Mouse (Mus musculus) thymus, postnatal 0 days (tissue): ENCODE data around the gene Sde2. TPM values are rescaled to one million over a fixed set of nuclear protein-coding genes. Genes with fewer than 3 reads are reported as not detected.

Experiments
- DNase-seq: peaks from one replicate; pipeline ENCODE4 v3.0.0-alpha.2; 2015; ENCODE audit warnings: low spot score
- polyA plus RNA-seq: library from polyadenylated mRNA; unstranded; fragments of >200 nt; fragmentation: Nextera tagmentation; extraction: Ambion mirVana; gene quantifications from 2 replicates; pipeline ENCODE4 v1.2.1, GENCODE M21; 2015

The Sde2 gene
- 34.4 and 38.7 TPM in 2 replicates for polyA plus RNA-seq

- DNase-seq, result peak; percentile 100
These were observed at the start of gene Sde2 for GRCm38 (mm10) chr1:180850316-180851270. Gene Sde2, plus strand, starts transcription at chr1:180851127.

DNA sequence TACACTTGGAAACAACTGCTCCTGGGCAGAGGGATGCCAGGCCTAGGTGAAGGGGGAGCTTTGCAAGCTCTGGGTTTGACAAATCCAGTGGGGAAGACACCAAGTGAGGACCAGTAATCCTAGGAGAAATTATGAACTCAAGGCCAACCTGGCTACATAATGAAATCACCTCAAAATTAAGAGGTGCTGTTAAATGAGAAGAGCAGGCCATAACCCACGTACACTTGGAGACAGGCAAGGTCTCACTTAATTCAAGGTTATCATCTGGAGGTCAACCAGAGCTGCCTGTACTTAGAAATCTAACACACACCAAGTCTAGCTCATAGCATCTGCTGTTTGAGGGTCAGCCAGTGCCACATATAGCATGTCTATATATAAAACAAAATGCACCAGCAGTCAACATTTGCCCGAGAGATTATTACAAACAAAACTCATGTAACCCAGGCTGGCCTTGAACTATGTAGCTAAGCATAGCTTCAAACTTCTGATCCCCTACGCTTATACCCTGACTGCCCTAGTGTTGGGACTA, 49.4 kb upstream of the Sde2 start:
- DNase-seq, result no peak

- DNase-seq, result no peak
These were observed 47.0 kb upstream of the Sde2 start for GRCm38 (mm10) chr1:180803881-180804280.

DNA sequence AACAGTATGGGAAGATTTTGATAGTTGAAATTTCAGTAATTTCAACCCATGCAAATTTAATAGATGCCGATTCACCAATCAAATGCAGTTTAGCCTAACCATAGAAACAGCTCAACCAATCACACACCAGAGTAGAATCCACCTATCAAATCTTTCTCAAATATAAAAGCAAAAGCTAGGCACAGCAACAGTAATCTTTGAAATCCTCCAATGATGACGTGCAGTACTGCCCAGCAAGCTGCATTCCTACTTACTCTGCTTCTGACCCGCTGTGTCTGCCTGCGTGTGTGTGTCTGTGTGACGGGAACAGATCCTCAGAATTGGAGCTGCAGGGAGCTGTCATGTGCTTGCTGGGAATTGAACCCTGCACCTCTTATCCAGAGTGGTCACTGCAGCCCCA, 42.1 kb upstream of the Sde2 start:
- no peak for DNase-seq

DNA sequence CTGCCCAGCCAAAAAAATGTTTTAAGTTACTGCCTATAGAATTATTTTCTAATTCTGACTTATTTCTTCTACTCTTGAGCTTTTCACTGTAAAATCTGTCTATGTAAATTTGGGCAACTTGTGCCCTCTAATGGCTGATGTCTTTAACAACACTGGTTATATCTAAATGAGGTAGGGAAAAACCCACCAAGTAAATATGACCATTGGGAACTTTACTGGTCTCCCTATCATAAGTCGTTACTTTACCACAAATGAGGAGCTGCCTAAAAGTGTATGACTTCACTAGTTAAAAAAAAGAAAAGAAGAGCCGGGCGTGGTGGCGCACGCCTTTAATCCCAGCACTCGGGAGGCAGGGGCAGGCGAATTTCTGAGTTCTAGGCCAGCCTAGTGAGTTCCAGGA, 40.0 kb upstream of the Sde2 start:
- DNase-seq, result peak; percentile 37

GRCm38 (mm10) chr1:180811596-180812462, 39.1 kb upstream of the Sde2 start:
- peak; percentile 60 for DNase-seq

DNA sequence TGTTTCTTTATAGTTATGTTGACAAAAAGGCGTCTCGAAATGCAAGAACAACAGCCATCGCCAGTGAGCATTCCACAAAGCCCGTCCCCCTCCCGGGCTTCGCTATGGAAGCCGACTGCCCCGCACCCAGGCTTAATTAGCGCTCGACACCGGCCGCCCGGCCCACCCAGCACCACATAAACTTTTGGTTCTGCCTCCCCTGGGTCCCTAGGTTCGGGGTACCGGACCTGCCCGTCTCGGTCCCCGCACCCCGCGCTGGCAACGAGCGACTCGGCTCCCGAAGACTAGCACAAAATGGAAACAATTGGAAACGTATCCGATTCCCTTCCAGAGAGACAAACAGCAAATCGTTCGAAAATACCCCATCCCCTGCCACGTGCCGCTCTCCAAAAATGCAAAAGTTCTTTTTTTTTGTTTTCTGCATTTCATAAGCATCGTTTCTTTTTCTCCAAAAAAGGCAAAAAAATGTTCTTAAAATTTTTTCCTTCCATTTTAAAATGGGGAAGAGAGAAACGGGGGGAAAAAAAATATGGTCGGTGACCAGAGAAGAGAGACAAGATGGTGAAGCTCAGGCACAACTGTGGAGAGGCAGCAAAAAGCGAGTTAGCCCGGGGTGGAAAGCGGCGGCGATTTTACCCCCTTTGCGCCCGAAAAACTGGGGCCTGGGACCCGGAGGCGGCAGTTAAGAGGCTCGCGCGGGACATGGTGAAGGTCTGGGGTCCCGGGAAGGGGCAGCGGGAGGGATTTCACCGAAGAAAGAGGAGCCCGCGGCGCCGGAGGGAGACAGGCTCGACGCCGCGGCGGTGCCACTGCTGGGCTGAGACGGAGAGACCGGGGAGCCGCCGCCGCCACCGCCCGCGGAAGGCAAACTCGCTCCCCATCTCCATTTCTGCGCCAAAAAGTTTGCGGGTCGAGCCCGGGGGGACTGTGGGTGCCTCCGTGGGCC, 38.2 kb upstream of the Sde2 start:
- peak; percentile 71 for DNase-seq

DNA sequence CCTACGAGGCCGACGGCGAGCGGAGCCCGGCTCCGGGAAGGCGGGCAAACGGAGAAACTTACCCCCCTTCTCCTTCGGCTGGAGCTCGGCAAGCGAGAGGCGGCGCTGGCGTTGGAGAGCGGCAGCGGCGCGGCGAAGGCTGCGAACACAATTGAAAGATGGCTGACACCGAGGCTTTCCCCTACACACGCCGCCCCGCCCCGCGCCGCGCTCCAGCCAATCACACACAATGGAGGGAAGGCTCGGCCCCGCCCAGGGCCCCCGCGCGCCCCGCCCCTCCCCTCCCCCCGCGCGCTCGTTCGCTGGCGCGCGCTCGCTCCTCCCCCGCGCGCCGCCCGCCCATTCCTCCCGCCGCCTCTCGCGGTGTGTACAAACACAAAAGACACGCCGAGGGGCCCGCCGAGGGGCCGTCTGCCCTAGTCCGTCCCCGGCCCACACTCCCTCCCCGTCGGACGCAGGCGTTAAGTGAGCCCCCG, 37.5 kb upstream of the Sde2 start:
- DNase-seq, result peak; percentile 94

DNA sequence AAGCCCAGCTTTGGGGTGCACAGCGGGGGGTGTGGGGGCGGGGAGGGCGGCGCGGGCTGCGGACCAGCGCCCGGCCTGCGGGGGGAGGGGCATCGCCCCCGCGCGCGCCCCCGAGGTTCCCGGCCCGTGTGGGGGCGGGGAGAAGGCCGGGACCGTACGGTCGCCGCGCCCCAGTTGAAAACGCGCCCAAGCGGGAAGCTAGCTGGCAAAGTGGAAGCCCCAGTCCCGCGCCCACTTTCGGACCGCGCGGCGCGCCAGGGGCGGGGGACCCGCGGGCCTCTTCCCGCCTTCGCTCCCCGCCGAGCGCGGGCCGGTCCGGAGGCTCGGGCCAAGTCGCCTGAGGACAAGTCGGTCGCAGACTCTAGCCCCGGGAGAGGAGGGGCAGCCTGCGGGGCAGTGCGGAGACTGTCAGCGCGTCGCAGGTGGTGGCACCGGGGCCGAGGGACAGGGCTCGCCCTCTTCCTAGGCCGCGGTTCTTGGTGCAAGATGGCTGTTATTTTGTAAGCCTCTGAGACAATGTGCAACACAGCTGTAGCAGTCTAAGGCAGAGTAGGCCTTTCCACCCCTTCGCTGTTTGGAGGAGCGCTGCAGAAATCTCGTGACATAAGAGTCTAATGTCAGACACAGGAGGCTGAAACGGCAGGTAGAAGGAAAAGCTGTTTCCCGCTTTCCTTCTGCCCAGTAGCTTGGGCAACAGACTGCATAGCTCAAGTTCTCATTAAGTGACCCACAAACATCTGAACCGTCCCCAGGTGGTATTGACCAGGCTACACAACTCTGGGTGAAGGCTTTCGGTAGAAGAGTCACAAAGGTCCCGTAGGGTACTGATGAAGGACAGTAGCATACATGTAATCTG, 36.8 kb upstream of the Sde2 start, which contains the start of gene H3f3a:
TSS of gene H3f3a (minus strand) at position 59 of the 856 bp plus-strand sequence.
- peak; percentile 69 for DNase-seq

DNA sequence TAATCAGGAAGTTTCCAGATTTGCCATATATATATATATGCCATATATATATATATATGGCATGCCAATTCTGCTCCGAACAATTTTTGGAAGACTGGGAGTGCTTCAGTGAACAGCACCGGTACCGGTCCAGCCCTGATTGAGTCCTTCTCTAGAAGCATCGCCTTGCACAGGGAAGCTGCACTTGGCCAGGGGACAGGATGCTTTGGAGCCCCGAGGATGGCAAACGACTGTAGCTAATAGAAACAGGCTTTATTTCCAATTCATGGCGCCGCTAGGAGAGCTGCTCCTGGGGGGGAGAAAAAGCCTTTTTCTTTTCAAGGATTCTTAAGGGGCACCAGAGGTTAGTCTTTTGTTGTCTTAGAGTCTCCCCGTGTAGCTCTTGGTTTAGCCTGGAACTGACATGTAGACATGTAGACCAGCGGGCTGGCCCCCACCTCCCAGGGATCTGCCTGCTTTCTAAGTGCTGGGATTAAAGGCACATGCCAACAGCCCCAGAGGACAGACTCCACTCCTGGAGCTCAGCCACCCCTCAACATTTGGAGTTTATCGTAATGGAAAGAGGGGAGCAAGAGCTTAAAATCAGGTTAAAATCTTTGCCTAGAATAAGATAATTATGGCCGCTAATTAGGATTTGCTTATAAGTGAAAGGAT, 35.4 kb upstream of the Sde2 start:
- no peak for DNase-seq

GRCm38 (mm10) chr1:180818000-180818399, 32.9 kb upstream of the Sde2 start:
- DNase-seq, result no peak

GRCm38 (mm10) chr1:180821101-180821500, 29.8 kb upstream of the Sde2 start:
- no peak for DNase-seq

- no peak for DNase-seq
These were observed 28.7 kb upstream of the Sde2 start for GRCm38 (mm10) chr1:180822276-180822675.

- no peak for DNase-seq
These were observed 27.2 kb upstream of the Sde2 start for GRCm38 (mm10) chr1:180823716-180824115.

GRCm38 (mm10) chr1:180824721-180825120, 26.2 kb upstream of the Sde2 start:
- peak; percentile 72 for DNase-seq

DNA sequence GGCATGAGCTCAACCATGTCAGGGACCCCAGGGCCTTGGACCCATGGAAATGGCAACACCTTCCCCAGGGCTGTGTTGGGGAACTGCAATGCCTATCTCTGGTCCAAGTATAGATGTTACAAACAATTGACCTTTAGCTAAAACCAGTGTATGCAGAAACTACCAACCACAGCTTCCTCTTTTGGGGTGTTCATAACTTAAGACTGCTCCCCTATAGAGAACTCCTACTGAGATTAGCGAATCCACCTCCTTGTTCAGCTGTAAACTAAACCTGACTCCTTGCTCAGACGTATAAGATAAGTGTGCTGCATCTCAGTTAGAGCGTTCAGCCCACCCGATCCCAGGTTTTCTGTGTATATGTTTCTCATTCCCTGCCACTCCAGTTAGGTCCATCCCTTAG, 24.3 kb upstream of the Sde2 start:
- no peak for DNase-seq

DNA sequence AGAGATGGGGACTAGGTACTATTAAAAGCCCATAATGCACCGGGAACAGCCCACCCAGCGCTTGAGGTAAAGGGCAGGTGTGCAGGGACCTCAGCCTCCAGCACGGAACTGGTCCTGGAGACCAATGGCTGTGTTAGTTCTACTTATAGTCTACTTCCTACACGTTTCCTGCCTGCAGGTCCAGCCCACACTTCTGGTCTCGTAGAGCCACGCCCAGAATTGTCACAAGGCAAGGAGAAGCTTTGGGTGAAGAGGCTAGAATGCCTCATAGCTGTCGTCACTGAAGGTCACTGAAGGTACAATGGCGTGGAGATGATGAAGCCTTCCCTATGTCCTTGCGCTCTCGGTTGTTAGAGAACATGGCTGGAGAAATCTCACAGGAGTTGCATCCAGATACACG, 21.2 kb upstream of the Sde2 start:
- peak; percentile 48 for DNase-seq

- DNase-seq, result no peak
These were observed 20.8 kb upstream of the Sde2 start for GRCm38 (mm10) chr1:180830175-180830574.
